Mouse (Mus musculus) E14TG2a.4 (cell line): ENCODE results near the gene Psmc6.

Source experiments
- CTCF ChIP-seq: conservative IDR thresholded peaks from 2 replicates; pipeline ENCODE4 v1.5.1; 2014; ENCODE audit warnings: low read length
- NANOG ChIP-seq: IDR thresholded peaks from 2 replicates; pipeline ENCODE4 v1.6.1; 2014; ENCODE audit warnings: borderline replicate concordance, low read length, mixed read lengths
- POU5F1 ChIP-seq: IDR thresholded peaks from 2 replicates; pipeline ENCODE4 v1.6.1; 2014; ENCODE audit warnings: low read length, borderline replicate concordance

GRCm38 (mm10) chr14:45303939-45304338 lies 25.6 kb upstream of the Psmc6 start:
- no peak for TF ChIP-seq CTCF
- TF ChIP-seq POU5F1 = no peak
- no peak for TF ChIP-seq NANOG
